Mouse (Mus musculus): ENCODE measurements at regions not wholly inside any gene's neighbourhood (a gene's known extent, or its start where the extent isn't known, plus 50 kb on each side); places are given as distances from the start of the nearest gene placed in this dataset.

DNA sequence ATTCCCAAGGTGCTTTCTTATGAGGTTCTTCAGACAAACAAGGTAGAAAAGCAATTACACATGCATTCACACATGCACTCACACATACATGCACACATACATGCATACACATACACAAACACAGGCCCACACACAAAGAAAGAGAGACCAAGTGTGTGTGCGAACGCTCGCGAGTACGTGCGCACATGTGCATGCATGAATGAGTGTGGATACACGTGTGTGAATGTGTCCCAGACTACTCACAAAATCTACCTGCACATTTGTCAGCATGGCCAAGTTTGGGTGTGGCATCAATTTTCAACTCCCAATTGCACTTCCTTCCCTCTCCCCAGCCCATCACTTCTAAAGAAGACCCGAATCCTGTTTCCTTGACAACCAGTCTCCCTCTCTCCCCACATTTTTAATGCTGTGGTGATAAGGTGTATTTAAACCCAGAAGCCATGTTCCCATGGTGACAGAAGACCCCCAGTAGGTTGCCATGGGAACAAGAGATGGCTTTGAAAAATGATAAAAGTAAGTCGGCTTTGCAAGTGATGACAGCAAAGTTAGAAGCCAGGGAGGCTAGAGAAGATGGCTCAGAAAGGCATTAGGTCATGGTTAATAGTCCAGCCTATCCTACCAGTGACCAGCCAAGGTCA, 206.3 kb downstream of the Rpl10-ps3 start:
- DNase-seq (ENCODE audit: low spot score), result no peak

- DNase-seq (ENCODE audit: low spot score), result no peak
Observed at GRCm38 (mm10) chr9:50136636-50136985, 208.2 kb downstream of the Rpl10-ps3 start.

DNA sequence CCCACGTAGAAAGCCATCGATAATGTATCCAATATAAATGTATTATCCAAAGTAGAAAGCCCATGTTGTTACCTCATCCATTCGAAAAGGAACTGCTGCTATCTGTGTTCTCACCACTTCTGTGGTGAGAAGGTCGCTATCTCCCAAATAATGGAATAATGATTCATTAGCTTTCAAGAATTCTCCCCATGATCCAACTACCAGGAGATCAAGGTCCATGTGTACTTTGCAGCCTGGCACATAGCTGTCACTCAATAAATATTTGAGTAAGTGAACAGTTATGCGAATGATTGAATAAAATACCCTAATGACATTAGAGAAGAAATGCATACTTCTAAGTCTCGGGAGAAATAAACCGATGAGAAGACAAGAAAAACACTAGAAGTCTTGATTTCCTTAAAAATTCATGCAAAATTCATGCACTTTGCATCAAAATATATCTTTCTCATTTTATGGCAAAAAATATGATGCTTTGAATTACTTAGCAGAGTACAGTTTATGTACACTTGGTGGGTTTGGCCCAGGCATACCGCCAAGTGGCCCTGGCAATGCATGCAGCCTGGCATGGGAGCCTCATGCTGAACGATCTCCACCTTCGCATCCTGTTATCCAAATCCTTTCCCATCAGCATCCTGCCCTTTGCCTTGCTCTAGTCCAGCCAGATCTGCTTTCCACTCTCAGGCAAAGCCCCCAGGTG, 208.7 kb downstream of the Rpl10-ps3 start:
- DNase-seq (ENCODE audit: low spot score), result no peak

DNA sequence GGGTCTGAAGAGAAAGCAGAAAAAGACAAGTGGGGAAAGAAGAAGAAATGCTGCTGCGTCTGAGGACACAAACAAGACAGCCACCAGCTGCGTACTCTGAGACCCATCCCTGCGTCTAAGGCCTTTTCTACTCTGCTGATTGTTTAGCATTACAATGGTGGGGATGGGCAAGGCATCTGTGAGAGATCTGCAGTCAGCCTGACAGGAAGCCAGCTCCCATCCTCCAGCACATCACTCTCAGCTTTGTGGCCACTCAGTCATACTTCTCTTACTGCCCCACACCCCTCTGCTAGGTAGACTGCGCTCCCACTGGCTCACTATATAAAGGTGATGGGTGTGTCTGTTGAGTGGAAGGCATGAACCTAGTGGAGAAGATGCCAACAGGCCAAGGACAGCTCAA, 220.5 kb downstream of the Rpl10-ps3 start:
- DNase-seq (ENCODE audit: low spot score), result no peak

DNA sequence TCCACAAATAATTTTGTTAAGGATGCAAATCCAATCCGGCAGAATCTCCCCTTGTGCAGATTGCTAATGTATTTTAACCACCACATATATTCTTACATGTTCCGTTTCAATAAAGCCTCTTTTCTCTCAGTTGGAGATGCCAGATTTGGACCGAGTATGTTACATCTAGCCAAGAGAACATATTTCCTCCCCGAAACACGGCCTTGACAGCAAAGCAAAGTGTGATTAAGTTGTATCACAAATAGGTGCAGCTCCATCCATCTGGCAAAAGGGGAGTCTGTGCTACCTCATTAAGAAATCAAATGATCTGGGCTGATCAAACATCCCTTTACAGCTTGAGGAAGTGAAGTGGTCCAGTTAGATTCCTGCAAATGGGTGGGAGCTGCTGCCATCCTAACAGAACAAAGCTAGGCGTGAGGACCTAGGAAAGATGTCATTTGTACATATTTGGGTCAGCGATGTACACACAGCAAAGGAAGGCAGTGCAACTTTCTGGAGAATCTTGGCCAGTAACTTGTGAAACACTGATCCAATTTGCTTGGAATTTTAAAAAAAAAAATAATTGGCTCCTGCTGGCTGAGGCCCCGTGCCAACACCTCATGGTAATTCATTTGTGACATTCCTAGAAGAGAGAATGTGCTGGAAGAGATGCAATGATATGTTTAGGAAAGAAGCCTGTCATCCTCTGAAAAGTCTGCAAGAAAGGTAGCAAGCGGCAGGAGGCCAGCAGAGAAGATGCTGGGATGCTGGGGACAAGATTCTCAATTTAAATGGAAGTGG, 223.8 kb downstream of the Rpl10-ps3 start:
- no peak for DNase-seq (ENCODE audit: low spot score)

- DNase-seq (ENCODE audit: low spot score), result no peak
Observed at GRCm38 (mm10) chr9:50119412-50119811, 225.4 kb downstream of the Rpl10-ps3 start.

DNA sequence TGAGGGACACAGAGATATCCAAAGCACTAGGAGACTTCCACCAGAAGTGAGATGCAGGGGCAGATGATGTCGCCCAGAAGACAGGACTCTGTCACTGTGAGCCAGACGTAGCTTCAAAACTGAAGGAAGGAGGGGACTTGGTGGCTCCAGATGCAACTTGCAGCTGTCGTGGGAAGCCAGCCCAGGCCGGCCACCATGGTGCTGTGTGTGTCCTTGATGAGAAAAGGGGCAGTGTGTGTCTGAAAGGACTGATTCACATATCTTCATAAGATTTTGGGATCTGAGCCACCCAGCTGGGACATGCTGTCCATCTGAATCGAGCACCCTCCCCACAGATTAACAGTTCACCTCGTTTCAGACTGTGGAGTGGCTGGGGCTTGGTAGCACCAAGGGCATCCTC, 226.2 kb downstream of the Rpl10-ps3 start:
- no peak for DNase-seq (ENCODE audit: low spot score)

GRCm38 (mm10) chr9:50106551-50106950, 238.2 kb downstream of the Rpl10-ps3 start:
- DNase-seq (ENCODE audit: low spot score), result no peak

DNA sequence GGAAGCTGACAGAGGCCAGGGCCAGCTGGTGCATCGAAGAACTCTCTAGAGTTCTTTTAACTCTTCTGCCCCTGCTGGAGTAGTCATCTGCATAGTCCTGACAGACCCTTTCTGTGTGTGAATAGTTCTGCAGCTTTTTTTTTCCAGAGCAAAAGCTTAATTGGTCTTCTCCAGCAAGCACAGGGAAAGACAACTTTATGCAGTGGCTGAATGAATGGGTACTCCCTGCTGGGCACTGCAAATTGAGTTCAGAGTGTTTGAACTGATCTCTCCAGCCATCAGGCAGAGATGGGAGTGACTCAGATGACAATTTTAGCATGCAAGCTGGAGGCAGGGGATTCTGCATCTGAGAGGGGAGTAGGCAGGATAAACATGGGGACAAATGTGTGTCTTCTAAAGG, 242.0 kb downstream of the Rpl10-ps3 start:
- no peak for DNase-seq (ENCODE audit: low spot score)

DNA sequence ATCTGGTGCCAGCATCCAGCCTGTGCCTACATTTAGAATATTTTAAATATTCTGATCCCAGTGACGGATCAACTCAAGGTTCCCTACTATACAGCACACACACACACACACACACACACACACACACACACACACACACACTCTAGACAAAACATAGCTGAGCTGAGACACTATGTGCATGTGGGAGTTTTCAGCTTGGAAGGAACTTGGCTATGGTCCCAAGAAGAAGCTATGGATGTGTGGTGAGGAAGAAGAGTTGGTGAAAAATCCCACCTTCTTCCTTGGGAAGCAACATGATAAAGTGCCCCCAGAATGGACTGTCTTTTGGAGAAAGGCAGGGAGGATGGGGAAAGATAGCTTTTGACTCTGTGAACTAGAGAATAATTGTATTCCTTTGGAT, 243.7 kb downstream of the Rpl10-ps3 start:
- DNase-seq (ENCODE audit: low spot score), result no peak

GRCm38 (mm10) chr9:50090968-50091367, 253.8 kb downstream of the Rpl10-ps3 start:
- DNase-seq (ENCODE audit: low spot score), result no peak

GRCm38 (mm10) chr9:50089916-50090315, 254.9 kb downstream of the Rpl10-ps3 start:
- no peak for DNase-seq (ENCODE audit: low spot score)

- no peak for DNase-seq (ENCODE audit: low spot score)
Observed at GRCm38 (mm10) chr9:50080205-50080604, 264.6 kb downstream of the Rpl10-ps3 start.

- no peak for DNase-seq (ENCODE audit: low spot score)
Observed at GRCm38 (mm10) chr9:50068576-50068975, 269.9 kb upstream of the Ncam1 start.

GRCm38 (mm10) chr9:50067729-50068225, 269.1 kb upstream of the Ncam1 start:
- no peak for DNase-seq (ENCODE audit: low spot score)

DNA sequence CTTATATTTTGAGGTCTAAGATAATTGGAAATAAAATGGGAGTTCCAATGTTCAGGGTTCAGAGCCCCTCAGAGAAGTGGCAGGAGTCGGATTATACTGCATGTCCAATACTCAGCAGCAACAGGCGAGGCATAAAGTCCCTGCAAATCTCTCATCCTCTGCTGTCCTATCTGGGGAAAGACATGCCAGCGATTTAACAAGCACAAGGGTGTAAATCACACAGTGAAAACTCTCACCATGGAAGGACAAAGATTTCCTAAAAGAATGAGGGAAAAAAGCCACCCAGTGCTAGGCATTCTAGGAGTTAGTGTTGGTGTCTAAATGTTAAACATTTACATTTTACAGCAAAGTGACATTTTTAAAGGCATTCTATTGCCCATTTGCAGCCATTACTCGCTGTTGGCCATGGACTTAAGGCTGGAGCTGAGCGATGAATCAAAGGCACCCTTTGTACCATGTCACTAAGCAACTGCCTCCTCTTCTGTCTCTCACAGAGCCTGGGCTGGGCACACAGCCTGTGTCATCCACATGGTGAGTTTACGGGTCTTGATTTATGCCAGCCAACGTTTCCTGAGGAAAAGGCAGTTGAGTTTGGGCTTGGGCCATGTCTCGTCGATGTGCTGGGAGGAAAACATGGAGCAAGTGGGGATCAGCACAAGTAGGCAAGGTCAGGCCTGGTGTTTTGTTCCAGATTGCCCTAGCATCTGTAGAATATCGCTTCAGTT, 265.9 kb upstream of the Ncam1 start:
- DNase-seq (ENCODE audit: low spot score), result no peak

DNA sequence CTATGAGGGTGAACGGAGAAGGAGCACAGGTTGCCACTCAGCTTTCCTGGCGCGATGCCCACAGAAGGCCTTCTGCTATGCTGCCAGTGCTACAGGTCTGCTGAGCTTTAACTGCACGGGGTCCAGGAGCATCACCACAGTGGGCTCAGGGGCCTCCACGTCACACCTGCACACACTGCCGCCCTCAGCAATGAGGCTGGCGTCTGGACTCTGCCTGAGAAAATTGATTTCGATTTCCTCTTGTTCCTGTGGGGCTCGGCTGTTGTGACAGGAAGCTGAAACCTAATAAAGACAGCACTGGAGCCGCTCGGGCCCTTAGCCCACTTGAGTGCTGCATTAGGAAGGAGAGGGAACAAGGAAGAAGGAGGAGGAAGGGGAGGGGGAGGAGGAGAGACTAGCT, 239.5 kb upstream of the Ncam1 start:
- no peak for DNase-seq (ENCODE audit: low spot score)

DNA sequence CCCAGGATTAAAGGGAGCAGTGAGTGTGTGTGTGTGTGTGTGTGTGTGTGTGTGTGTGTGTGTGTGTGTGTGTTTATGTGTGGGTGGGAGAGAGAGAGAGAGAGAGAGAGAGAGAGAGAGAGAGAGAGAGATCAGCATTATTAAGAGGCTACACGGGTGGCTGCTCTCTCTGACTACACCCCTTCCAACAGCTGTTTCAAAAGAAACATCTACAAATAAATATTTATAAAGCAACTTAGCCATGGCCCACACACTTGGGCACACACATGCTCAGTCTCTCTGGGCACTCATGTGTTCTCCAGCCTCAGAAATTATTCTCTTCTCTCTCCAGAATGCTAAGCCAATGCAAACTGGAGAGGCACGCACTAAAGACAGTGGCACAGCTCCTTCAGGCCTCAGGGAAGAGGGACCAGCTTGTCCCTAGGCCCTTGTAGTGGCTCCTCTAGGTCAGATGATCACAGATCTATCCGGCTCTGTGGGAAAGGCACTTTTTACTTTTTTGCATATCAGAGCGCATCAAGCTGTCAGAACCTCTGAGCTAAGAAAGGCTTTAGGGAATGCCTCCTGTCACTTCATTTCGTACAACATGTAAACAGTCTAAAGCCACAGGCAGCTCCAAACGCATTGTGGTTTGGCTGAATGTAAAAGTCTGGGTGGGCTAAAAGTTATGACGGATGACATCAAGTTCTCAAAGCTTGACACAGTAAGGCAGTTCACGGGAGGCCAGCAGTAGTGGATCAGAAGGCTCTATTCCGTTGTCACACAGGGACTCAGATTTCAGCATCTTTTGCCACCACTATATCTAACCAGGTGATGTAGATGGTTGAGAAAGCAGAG, 233.8 kb upstream of the Ncam1 start:
- no peak for DNase-seq (ENCODE audit: low spot score)

DNA sequence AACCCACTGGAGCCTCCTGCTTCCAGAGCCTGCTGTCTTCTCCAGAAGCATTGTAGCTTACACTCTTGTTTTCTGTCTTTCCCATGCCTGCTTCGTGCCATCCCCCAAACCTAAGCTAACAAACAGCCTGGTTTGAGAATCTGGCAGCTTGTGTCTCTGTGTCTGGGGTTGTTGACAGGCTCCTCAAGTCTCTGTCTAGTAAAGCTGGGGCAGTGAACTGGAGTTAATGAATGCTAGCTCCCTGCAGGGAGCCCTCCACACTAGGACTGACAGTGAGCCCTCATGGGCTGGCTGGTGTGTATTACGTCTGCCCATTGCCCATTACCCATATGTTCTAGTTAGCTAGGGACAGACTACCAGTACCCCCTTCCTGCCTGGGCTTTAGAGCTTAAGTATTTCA, 232.6 kb upstream of the Ncam1 start:
- no peak for DNase-seq (ENCODE audit: low spot score)

GRCm38 (mm10) chr9:50029030-50029429, 230.3 kb upstream of the Ncam1 start:
- DNase-seq (ENCODE audit: low spot score), result no peak

- DNase-seq (ENCODE audit: low spot score), result no peak
Observed at GRCm38 (mm10) chr9:50028573-50028972, 229.8 kb upstream of the Ncam1 start.

Measured in heart, adult 8-10 months (tissue).